Comparison of ENCODE assay signal across 15 mouse cellular contexts in genomic region chr4:58624059-58624458, GRCm38 (mm10).
DNase-seq lines count a peak whose midpoint lies in the region; ATAC-seq and TF ChIP-seq lines count a peak whose summit lies in the region.
"Had no signal": no experiment of that assay in that cellular context is flagged by ENCODE, and none has a peak within 500 bp of the region (broad histone marks: within the 10 kb centered on the region; RNA-seq: fewer than 3 reads in every experiment).

No protein-coding gene starts in this region.

- no peak overlapping the region for H3K27ac ChIP-seq in heart, postnatal 0 days (ENCODE audit: low read depth)
- no peak overlapping the region for H3K27ac ChIP-seq in lung, embryonic 14.5 days (ENCODE audit: low read depth)
- no peak overlapping the region for H3K27ac ChIP-seq in forebrain, postnatal 0 days (ENCODE audit: low read depth, low read length)
- H3K27ac ChIP-seq: hindbrain, embryonic 14.5 days; limb, embryonic 13.5 days; lung, embryonic 15.5 days had no signal

- WGBS in heart, postnatal 0 days: 77% methylated on average over 3 of the region's 3 CpGs
- 82% methylated on average over 3 of the region's 3 CpGs for WGBS in lung, embryonic 14.5 days
- WGBS in forebrain, postnatal 0 days: 80% methylated on average over 3 of the region's 3 CpGs

- H3K4me3 ChIP-seq in heart, postnatal 0 days (ENCODE audit: low read depth, low read length): no peak overlapping the region
- H3K4me3 ChIP-seq in lung, embryonic 14.5 days (ENCODE audit: low read depth, low read length): no peak overlapping the region
- H3K4me3 ChIP-seq in forebrain, postnatal 0 days (ENCODE audit: low read depth, low read length): no peak overlapping the region
- H3K4me3 ChIP-seq: limb, embryonic 13.5 days; lung, embryonic 15.5 days had no signal

- no peaks in the 10 kb centered on the region for H3K27me3 ChIP-seq in heart, postnatal 0 days (ENCODE audit: control insufficient read depth, insufficient read depth, low read length)
- no peaks in the 10 kb centered on the region for H3K27me3 ChIP-seq in lung, embryonic 14.5 days (ENCODE audit: insufficient read depth, low read length)
- H3K27me3 ChIP-seq in splenic B cell, adult 2 months (ENCODE audit: control insufficient read depth, insufficient read depth, low read length, poor library complexity, severe bottlenecking): no peaks in the 10 kb centered on the region
- no peaks in the 10 kb centered on the region for H3K27me3 ChIP-seq in forebrain, postnatal 0 days (ENCODE audit: insufficient read depth, low read length)
- H3K27me3 ChIP-seq: limb, embryonic 13.5 days; lung, embryonic 15.5 days had no signal

- 0 out of 2 replicates have a peak, but pooled peaks have one; percentile 3 for TF ChIP-seq CTCF in heart, postnatal 0 days (IDR thresholded peaks at IDR 0.05; ENCODE audit: low read depth)
- peak; percentile 42 for TF ChIP-seq CTCF in lung, embryonic 14.5 days (IDR thresholded peaks at IDR 0.05; ENCODE audit: low read depth)
- no peak for TF ChIP-seq CTCF in forebrain, postnatal 0 days (IDR thresholded peaks at IDR 0.05; ENCODE audit: low read depth)

- no peak overlapping the region for H3K9ac ChIP-seq in heart, postnatal 0 days (replicated peaks; ENCODE audit: low read depth, low read length)
- no peak overlapping the region for H3K9ac ChIP-seq in lung, embryonic 14.5 days
- no peak overlapping the region for H3K9ac ChIP-seq in forebrain, postnatal 0 days
- H3K9ac ChIP-seq: hindbrain, embryonic 14.5 days; limb, embryonic 13.5 days; lung, embryonic 15.5 days had no signal

- TF ChIP-seq EP300 in heart, postnatal 0 days (IDR thresholded peaks at IDR 0.05; ENCODE audit: low read depth): no peak

- H3K4me1 ChIP-seq in heart, postnatal 0 days (ENCODE audit: control insufficient read depth, insufficient read depth): no peaks in the 10 kb centered on the region
- no peaks in the 10 kb centered on the region for H3K4me1 ChIP-seq in lung, embryonic 14.5 days (ENCODE audit: insufficient read depth)
- H3K4me1 ChIP-seq in forebrain, postnatal 0 days (ENCODE audit: insufficient read depth): no peaks in the 10 kb centered on the region
- H3K4me1 ChIP-seq: limb, embryonic 13.5 days; lung, embryonic 15.5 days had no signal

- H3K36me3 ChIP-seq in heart, postnatal 0 days (replicated peaks; ENCODE audit: control insufficient read depth, insufficient read depth, low read length): no peaks in the 10 kb centered on the region
- H3K36me3 ChIP-seq in lung, embryonic 14.5 days (ENCODE audit: insufficient read depth): no peaks in the 10 kb centered on the region
- H3K36me3 ChIP-seq in splenic B cell, adult 2 months (ENCODE audit: control insufficient read depth, insufficient read depth, low read length, poor library complexity, severe bottlenecking): no peaks in the 10 kb centered on the region
- H3K36me3 ChIP-seq in forebrain, postnatal 0 days (ENCODE audit: insufficient read depth): no peaks in the 10 kb centered on the region
- H3K36me3 ChIP-seq: limb, embryonic 13.5 days; lung, embryonic 15.5 days had no signal

- H3K4me2 ChIP-seq in heart, postnatal 0 days (ENCODE audit: low read depth, low read length): no peak overlapping the region
- H3K4me2 ChIP-seq in lung, embryonic 14.5 days: no peak overlapping the region
- no peak overlapping the region for H3K4me2 ChIP-seq in forebrain, postnatal 0 days (ENCODE audit: low read depth)
- H3K4me2 ChIP-seq: hindbrain, embryonic 14.5 days; limb, embryonic 13.5 days; lung, embryonic 15.5 days had no signal

- no peak for DNase-seq in heart, postnatal 0 days (ENCODE audit: low spot score)
- DNase-seq in heart, postnatal 25 days (ENCODE audit: low spot score): no peak
- DNase-seq in lung, embryonic 14.5 days: no peak
- DNase-seq in lung, postnatal 36 days: no peak
- DNase-seq in ES-CJ7 (ENCODE audit: low read depth, low spot score): peak; percentile 64
- peak; percentile 10 for DNase-seq in splenic B cell, adult 2 months (ENCODE audit: low read depth, low spot score)
- DNase-seq in forebrain, postnatal 0 days: no peak
- DNase-seq: cerebellum, postnatal 14 days; gastrocnemius, postnatal 36 days; kidney, adult 8-10 months; spleen, adult 18-20 months; thymus, postnatal 25 days had no signal

- ATAC-seq in heart, postnatal 0 days (ENCODE audit: insufficient read depth, low read depth): no peak
- ATAC-seq in lung, embryonic 14.5 days (ENCODE audit: insufficient read depth): no peak
- no peak for ATAC-seq in forebrain, postnatal 0 days

- intact Hi-C loops in heart, postnatal 25 days (cut with DNase I): no loop called here

- H3K9me3 ChIP-seq in heart, postnatal 0 days (replicated peaks; ENCODE audit: control insufficient read depth, low read length): 0 out of 2 replicates have a peak, but pooled peaks cover 4% of the 10 kb centered on the region
- H3K9me3 ChIP-seq in lung, embryonic 14.5 days (ENCODE audit: low read depth, low read length): no peaks in the 10 kb centered on the region
- no peaks in the 10 kb centered on the region for H3K9me3 ChIP-seq in forebrain, postnatal 0 days (ENCODE audit: low read length)
- H3K9me3 ChIP-seq: lung, embryonic 15.5 days had no signal

Comparison
In these comparisons a context has a peak if more than half of its experiments do, and no peak if none do; other contexts are left out.
1. DNase-seq: peak in ES-CJ7 (single experiment) and splenic B cell, adult 2 months (single experiment); none in heart, postnatal 0 days (single experiment), heart, postnatal 25 days (single experiment), lung, embryonic 14.5 days (single experiment), lung, postnatal 36 days (single experiment) and forebrain, postnatal 0 days (single experiment).